Mouse (Mus musculus) hindbrain, postnatal 0 days (tissue): ENCODE data around the gene Mkln1. TPM values are rescaled to one million over a fixed set of nuclear protein-coding genes. Genes with fewer than 3 reads are reported as not detected.
"Not testable (repeated sequence)": the region's sequence is repeated elsewhere in the genome, so short reads cannot be mapped to it uniquely, and the experiment has no call there.

Experiments
- ATAC-seq: fragments of 200-750 bp; cut with Nextera tagmentation; 2 replicates; pipeline ENCODE4 v1.8.0; 2017; ENCODE audit warnings: mild to moderate bottlenecking, moderate TSS enrichment, moderate library complexity
- DNase-seq: peaks from one replicate; pipeline ENCODE4 v3.0.0-alpha.2; 2015; ENCODE audit warnings: low spot score
- H3K27ac ChIP-seq: fragments of 300-500 bp; sonication (generic); 2 replicates; pipeline ENCODE4 v1.5.1; 2014; ENCODE audit warnings: mild to moderate bottlenecking
- H3K27me3 ChIP-seq: fragments of 300-500 bp; sonication (generic); 2 replicates; pipeline ENCODE4 v1.6.1; 2014; ENCODE audit warnings: low read length, mixed read lengths; ENCODE audit not compliant: insufficient read depth
- H3K36me3 ChIP-seq: fragments of 300-500 bp; sonication (generic); 2 replicates; pipeline ENCODE4 v1.6.1; 2014; ENCODE audit warnings: low read length, mixed read lengths; ENCODE audit not compliant: insufficient read depth
- H3K4me1 ChIP-seq: fragments of 300-500 bp; sonication (generic); 2 replicates; pipeline ENCODE4 v1.6.1; 2014; ENCODE audit warnings: antibody characterized with exemption, low read length, mixed read lengths; ENCODE audit not compliant: insufficient read depth
- H3K4me2 ChIP-seq: fragments of 300-500 bp; sonication (generic); 2 replicates; pipeline ENCODE4 v1.6.1; 2014; ENCODE audit warnings: low read depth, mild to moderate bottlenecking, low read length, moderate library complexity, mixed read lengths
- H3K4me3 ChIP-seq: fragments of 300-500 bp; sonication (generic); 2 replicates; pipeline ENCODE4 v1.5.1; 2014; ENCODE audit warnings: low read length
- H3K9ac ChIP-seq: fragments of 300-500 bp; sonication (generic); replicated peaks from 2 replicates; pipeline ENCODE4 v1.6.1; 2014; ENCODE audit warnings: mild to moderate bottlenecking, low read length, moderate library complexity, mixed read lengths
- H3K9me3 ChIP-seq: fragments of 300-500 bp; sonication (generic); 2 replicates; pipeline ENCODE4 v1.6.1; 2016; ENCODE audit warnings: low read length, mixed read lengths
- CTCF ChIP-seq: IDR thresholded peaks from 2 replicates; pipeline ENCODE4 v1.5.1; 2016; ENCODE audit warnings: antibody characterized with exemption, control low read depth, low read depth
- WGBS: fragments of 180-500 bp; shearing (Covaris S2); extraction: QIAGEN DNeasy Blood & Tissue Kit; methylation state at CpG from one replicate; pipeline ENCODE4 v1.1.7; 2014; 5-methylcytosine and 5-hydroxymethylcytosine counted together
- polyA plus RNA-seq: library from polyadenylated mRNA; unstranded; fragments of >200 nt; fragmentation: Nextera tagmentation; extraction: Ambion mirVana; gene quantifications from 2 replicates; pipeline ENCODE4 v1.2.1, GENCODE M21; 2015
- total RNA-seq: library from RNA; depleted of rRNA; stranded (reverse); fragments of >200 nt; gene quantifications from 2 replicates; pipeline ENCODE4 v1.2.3, GENCODE M21; 2014

Mkln1 gene
- total and polyA plus RNA-seq, 2 experiments from 2014 or later = 53.4 to 88.3 TPM

DNA sequence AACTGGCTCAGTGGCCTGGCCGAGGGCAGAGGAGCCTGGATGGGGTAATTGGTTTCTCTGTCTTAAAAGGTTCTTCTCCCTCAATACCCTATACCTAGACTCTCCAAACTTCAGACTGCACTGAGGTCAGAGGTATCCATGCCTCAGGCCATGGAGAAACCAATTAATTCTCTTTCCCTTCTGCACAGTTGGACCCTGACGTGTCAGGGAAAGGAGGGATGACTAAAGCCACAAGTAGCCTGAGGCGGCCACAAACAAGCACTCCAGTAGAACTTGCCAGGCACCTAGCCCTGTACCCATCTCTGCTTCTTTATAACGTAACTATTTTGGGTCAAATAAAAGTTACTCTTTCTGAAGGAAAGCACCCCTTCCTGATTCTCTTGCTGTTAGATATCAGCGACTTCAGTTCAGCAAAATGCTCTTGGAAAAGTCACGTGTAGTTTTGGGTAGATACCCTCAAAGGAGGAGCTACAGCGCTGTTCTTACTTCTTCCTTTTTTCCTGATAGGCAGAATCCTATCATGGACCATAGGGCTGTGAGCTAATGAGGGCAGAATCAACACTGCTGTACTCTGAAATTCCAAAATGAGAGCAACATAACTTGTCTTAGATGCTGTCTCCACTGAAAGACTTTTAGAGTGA, 158.0 kb downstream of the Mkln1 start:
- WGBS = 87% methylated on average over 7 of the region's 7 CpGs
- Histone ChIP-seq H3K36me3 (no peaks in the 10 kb centered on the region), H3K27ac (no peak overlapping the region)

DNA sequence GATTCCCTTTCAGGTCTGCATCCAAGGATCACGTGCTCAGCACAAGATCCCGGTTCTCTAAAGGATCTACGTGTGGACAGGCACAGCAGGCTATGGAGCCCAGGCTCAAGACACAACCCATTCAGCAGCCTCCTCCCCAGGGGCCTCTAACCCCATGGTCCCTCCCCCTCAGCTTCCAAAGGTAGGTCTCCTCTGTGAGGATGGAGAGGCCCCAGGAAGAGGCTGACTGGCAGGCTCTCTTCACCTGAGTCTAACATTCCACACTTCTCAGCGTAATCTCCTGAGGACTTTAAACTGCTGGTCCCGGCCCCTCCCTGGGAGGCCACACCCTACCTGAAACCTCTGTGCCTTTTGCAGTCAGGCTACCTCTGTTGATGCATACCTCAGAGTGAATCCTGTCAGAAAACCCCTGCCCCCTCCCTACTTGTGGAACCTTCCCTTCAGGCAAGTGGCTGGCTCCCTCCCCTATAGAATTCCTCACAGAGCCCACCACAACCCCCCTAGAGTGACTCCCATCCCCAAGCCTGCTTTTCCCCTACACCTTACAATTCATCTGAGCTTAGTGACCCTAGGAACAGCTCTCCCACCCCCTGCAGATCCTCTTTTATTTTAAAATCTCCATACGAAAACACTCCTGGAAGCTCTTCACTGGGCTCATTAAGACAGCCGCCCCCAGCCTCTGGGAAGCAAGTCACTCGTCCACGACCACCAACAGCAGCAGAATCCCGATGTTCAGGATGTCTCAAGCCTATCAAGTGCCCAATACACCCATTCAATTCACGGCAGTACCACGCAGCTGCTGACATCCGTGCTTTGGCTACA, 161.8 kb downstream of the Mkln1 start:
- 22% methylated on average over 13 of the region's 13 CpGs for WGBS
- H3K27me3 ChIP-seq = no peaks in the 10 kb centered on the region
- H3K4me1 ChIP-seq = peaks cover 11% of the 10 kb centered on the region; the same call in 1 of the 2 replicates
- no peak for TF ChIP-seq CTCF
- H3K27ac ChIP-seq = no peak overlapping the region
- no peak overlapping the region for H3K4me3 ChIP-seq
- H3K9ac ChIP-seq = no peak overlapping the region
- no peaks in the 10 kb centered on the region for H3K9me3 ChIP-seq
- ATAC-seq (no peak), DNase-seq (no peak)
- peak overlapping the region; percentile 18 for H3K4me2 ChIP-seq
- H3K36me3 ChIP-seq = no peaks in the 10 kb centered on the region

More for the DNA sequence above, 158.0 kb downstream of the Mkln1 start:
- Histone ChIP-seq H3K4me1 (peaks cover 10% of the 10 kb centered on the region; the same call in 1 of the 2 replicates), H3K9ac (no peak overlapping the region), H3K4me3 (no peak overlapping the region), H3K9me3 (no peaks in the 10 kb centered on the region), H3K27me3 (no peaks in the 10 kb centered on the region), H3K4me2 (no peak overlapping the region)
- no peak for ATAC-seq
- no peak for TF ChIP-seq CTCF
- no peak for DNase-seq

DNA sequence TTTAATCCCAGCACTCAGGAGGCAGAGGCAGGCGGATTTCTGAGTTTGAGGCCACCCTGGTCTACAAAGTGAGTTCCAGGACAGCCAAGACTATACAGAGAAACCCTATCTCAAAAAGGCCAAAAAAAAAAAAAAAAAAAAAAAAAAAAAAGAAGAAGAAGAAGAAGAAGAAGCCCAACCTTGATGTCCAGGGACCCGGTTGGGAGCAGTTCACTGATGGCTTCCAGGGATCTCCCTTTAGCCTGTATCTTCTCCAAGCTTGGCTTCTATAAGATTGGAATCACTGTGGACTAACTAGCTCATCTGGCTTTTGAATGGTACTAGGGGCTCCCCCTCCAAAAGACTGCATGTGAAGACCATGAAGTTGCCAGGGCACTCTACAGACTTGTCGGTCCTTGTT, 163.4 kb downstream of the Mkln1 start:
- not testable (repeated sequence) for ATAC-seq, H3K36me3 ChIP-seq, H3K9ac ChIP-seq, DNase-seq, H3K27ac ChIP-seq, H3K9me3 ChIP-seq, H3K27me3 ChIP-seq
- peak overlapping the region; percentile 71 for H3K4me3 ChIP-seq
- WGBS = 67% methylated on average over 3 of the region's 3 CpGs
- peaks cover 11% of the 10 kb centered on the region; the same call in 1 of the 2 replicates for H3K4me1 ChIP-seq
- peak overlapping the region; percentile 99 for H3K4me2 ChIP-seq

DNA sequence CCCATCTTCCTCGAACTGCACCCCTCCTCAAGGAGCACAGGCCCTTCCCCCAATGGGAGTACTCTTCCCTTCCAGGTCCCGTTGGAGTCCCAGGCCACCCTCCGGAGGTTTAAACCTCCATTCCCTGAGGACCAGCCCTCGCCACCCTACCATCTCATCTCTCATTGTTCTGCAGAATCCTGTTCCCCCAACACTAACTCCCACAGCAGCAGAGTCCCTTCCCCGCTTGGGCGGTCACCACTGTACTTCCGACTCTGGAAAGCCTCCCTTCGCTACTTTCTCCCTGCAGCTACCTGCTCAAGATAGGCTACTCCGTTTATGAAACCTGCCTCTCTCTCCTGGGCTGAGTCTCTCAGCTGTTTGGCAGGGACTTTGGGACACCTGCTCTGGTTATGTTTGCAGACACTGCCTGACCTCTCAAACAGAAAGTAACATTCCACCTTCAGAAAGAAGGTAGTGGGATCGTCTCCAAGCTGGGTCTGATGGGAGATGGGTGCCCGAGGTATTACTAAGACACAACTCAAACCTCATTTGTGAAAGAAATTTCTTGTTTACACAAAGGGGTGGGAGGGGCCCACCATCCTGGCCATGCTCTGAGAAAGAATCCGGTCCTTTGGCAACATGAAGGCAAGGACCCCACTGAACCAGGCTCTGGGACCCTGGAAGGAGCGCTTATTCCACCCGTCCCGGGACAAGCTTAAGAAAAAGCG, 164.0 kb downstream of the Mkln1 start:
- Histone ChIP-seq H3K27me3 (no peaks in the 10 kb centered on the region), H3K27ac (no peak overlapping the region), H3K4me3 (peak overlapping the region; percentile 71), H3K36me3 (no peaks in the 10 kb centered on the region), H3K4me1 (peaks cover 11% of the 10 kb centered on the region; the same call in 1 of the 2 replicates), H3K9ac (peak overlapping the region; percentile 71), H3K4me2 (peak overlapping the region; percentile 99), H3K9me3 (no peaks in the 10 kb centered on the region)
- TF ChIP-seq CTCF = no peak
- 9% methylated on average over 16 of the region's 16 CpGs for WGBS
- no peak for ATAC-seq
- DNase-seq = no peak

GRCm38 (mm10) chr6:31563235-31564181, 165.0 kb downstream of the Mkln1 start, which contains the start of gene Podxl:
Podxl (minus strand) TSS chr6:31563981.
- WGBS = under 1% methylated on average over 73 of the region's 91 CpGs
- no peaks in the 10 kb centered on the region for H3K9me3 ChIP-seq
- H3K27ac ChIP-seq = no peak within 1 kb of the TSS
- H3K9ac ChIP-seq = peak within 1 kb of the TSS; percentile 71
- peaks cover 11% of the 10 kb centered on the region; the same call in 1 of the 2 replicates for H3K4me1 ChIP-seq
- H3K4me2 ChIP-seq = peak within 1 kb of the TSS; percentile 99
- DNase-seq (peak; percentile 75), ATAC-seq (peak; percentile 88)
- TF ChIP-seq CTCF = no peak
- no peaks in the 10 kb centered on the region for H3K36me3 ChIP-seq
- peak within 1 kb of the TSS; percentile 71 for H3K4me3 ChIP-seq
- H3K27me3 ChIP-seq = no peaks in the 10 kb centered on the region

GRCm38 (mm10) chr6:31564182-31564531, 165.6 kb downstream of the Mkln1 start:
- DNase-seq = peak; percentile 34
- Histone ChIP-seq H3K27me3 (no peaks in the 10 kb centered on the region), H3K27ac (no peak overlapping the region), H3K4me3 (peak overlapping the region; percentile 71), H3K36me3 (no peaks in the 10 kb centered on the region), H3K4me1 (peaks cover 11% of the 10 kb centered on the region; the same call in 1 of the 2 replicates), H3K9me3 (no peaks in the 10 kb centered on the region), H3K9ac (peak overlapping the region; percentile 71), H3K4me2 (peak overlapping the region; percentile 99)
- ATAC-seq = no peak
- TF ChIP-seq CTCF = 0 out of 2 replicates have a peak, but pooled peaks have one; percentile 8
- 0% methylated on average over 18 of the region's 18 CpGs for WGBS
